Mouse (Mus musculus) gastrocnemius, adult 8-10 months (tissue): Measurements from ENCODE around the gene Pold1. TPM values are rescaled to one million over a fixed set of nuclear protein-coding genes. Genes with fewer than 3 reads are reported as not detected.

Experiments used
- DNase-seq, 2 experiments: peaks; one replicate each; pipeline ENCODE4 v3.0.0; 2022; ENCODE audit warnings: low spot score in 2 of 2
- total RNA-seq, 4 experiments: library from RNA; stranded (reverse); gene quantifications; 2 replicates each; pipeline ENCODE4 v1.2.4; 2022

Gene Pold1
- total RNA-seq: 1 to 10 TPM; 4.6 to 5.9 (median 5.4) TPM

DNA sequence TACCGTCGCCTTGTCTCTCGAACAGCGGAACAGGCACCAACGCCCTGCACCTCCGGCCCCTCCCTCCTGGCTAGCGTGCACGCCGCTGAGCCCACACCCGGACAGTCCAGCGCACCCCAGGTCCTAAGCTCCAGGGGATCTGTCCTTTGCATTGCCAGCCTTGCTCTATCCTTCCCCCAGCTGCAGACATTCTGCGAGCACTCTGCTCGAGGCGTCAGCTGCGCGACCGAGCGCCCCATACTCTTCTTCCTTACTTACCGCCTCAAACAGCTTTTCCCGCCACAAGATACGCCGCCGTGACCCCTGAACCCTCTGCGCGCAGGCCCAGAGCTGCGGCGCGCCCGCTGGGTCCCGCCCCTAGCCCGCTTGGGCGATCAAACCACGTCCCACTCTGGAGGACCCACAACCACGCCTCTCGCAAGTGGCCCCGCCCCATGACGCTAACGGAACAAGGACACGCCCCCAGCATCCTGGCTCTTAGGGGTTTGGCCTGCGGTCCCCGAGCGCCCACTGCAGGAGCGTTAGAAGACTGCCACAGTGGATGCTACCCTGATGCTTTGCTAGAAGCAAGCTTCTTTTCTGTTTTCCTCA is at the start of gene Pold1:
Gene Pold1 (minus strand): TSS at position 353 of the 591 bp plus-strand sequence.
- DNase-seq: peak; percentile 100

DNA sequence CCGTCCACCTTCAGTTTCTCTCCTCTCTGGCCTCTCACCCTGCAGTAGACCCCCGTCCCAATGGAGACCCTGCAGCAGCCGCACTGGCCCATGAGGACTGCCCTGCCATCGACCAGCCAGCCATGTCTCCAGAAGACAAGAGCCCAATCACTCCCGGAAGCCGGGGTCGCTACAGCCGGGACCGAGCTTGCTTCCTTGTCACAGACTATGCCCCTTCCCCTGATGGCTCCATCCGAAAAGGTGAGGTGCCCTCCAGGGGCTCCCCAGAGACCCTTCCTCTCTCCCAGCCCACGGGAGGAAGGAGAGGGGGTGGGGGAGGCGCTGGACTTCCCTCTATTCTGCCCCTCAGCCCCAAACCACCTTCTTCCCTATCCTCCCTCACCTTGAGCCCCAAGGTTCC is 49.7 kb upstream of the Pold1 start:
- no peak for DNase-seq

DNA sequence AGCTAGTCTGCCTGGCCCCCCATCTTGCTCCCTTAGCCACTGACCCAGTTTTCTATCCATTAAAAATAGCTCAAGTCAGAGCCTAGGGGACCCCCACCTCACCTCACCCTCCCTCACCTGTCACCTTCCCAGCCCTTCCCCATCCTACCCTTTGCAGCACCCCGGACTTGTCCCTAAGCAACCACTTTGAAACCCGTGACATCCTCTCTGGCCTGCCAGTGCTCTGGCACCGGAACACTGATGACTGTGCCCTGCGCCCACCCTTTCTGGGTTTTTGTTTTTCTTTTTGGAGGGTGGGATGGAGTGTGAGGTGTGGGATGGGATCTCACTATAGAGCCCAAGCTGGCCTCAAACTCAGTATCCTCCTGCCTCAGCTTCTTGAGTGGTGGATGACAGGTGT is 49.0 kb upstream of the Pold1 start:
- DNase-seq: no peak

DNA sequence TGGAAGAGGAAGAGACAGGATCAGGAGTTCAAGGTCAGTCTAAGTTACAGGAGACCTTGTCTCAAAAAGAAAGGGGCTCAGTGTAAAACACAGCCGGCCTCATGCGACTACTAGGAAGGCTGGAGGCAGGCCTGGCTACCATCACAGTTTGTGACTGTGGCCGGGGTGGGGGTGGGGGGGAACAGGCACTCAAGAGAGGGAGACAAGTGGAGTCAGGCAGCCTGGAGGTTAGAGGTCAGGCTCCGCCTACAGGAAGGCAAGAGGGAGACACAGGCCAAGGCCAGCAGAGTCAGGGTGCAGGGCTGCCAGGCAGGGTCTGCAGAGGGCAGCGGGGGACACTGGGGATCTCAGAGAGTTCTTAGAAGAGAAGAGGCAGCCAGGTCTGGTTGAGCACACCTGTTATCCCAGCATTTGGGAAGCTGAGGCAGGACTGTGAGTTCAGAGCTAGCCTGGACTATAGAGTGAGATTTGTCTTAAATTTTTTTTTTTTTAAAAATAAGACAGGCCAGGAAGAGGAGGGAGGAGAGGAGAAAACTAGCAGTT is 48.4 kb upstream of the Pold1 start:
- DNase-seq: no peak

DNA sequence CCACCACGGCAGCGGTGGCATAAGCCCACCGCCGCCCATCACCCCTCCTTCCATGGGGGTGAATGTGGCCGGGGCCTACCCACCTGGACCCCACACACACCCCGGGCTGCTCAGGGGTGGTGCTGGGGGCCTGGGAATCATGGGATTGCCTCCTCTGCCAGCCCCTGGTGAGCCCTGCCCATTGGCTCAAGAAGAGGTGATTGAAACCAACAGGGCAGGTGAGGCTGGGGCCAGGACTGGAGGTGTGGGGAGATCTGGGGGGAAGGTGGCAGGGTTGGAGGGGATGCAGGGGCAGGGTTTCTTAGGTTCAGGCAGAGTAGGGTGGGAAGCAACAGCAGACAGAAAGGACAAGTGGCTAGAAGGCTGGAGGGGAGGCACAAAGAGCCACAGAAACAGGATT is 47.4 kb upstream of the Pold1 start:
- no peak for DNase-seq

DNA sequence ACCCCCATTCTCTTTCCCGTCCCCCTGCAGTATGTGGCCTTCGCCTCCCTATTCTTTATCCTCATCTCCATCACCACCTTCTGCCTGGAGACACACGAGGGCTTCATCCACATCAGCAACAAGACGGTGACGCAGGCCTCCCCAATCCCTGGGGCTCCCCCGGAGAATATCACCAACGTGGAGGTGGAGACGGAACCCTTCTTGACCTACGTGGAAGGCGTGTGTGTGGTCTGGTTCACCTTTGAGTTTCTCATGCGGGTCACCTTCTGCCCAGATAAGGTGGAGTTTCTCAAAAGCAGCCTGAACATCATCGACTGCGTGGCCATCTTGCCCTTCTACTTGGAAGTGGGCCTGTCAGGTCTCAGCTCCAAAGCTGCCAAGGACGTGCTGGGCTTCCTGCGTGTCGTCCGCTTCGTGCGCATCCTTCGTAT is 46.5 kb upstream of the Pold1 start:
- DNase-seq: no peak

DNA sequence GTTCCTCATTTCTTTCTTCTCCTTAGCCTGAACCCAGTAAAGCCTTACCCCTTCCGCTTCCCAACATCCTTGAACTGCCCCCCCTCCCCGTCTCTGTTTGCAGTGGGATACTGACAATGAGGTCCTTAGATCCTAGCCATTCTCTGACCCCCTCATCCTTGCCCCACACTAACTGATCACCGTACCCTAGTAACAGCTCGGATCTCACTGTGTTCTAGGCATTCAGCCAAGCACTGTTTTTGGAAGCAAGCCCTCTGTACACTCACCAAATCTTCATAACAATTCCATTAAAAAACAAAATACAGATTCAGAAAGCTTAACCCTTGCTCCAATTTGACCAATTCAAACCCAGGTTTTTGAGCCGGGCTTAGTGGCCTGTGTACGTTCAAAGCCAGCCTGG is 45.6 kb upstream of the Pold1 start:
- no peak for DNase-seq

DNA sequence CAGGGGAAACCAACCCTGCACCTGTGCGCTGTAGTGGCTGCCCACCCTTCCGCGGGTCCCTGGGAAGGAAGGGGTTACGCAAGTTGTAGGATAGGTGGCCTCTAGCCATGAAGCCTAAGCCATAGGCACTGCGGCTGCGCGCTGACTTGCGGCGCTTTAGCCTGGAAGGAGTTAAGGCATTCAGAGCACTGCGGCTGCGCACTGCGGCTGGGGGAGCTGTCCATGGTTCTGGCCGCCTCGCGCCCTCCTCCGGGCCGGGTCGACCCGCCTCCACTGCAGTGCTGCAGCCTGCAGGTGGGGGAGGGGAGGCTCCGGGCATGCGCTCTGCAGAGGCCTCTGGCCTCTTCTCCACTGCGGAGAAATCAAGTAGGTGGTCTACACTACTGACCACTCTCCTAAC is 45.1 kb upstream of the Pold1 start:
- DNase-seq: peak; percentile 54 to 63

DNA sequence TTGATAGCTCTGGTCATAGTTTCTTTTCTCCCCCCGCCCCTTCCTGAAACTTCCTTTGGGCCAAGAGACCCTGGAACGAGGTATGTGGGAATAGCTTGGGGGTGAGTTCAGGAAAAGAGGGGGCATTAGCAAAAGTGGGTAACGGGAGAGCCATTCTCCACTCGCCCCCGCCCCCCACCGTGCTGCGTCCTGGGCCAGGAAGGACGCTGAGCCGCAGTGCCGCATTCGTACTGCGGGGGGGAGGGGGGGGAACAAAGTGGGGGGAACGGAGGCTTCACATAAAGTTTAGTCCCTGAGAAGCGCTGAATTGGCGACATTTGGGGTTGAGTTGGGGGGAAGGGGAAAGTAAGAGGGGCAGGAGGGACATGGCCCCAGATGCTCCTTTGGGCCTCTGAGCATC is 44.4 kb upstream of the Pold1 start:
- no peak for DNase-seq

DNA sequence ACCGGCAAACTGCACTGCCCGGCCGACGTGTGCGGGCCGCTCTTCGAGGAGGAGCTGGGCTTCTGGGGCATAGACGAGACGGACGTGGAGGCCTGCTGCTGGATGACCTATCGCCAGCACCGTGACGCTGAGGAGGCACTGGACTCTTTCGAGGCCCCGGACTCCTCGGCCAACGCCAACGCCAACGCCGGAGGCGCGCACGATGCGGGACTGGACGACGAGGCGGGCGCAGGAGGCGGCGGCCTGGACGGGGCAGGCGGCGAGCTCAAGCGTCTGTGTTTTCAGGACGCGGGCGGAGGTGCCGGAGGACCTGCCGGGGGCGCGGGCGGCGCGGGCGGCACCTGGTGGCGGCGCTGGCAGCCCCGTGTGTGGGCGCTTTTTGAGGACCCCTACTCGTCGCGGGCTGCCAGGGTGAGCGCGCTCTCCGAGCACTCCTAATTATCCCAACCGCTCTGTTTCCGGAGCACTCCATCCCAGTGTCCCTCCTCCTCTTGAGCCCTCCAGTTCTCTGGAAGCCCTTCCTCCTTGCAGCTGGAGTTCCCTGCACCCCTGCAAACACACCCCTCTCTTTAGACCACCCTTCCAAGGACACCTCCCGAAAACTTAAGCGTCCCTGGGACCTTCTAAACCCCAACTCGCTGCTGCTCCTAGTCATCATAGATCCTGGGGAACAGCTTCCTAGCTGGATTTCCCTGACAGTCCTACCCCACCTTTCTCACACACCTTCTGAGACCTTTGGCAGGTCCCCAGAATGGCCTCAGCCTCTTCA is 42.9 kb upstream of the Pold1 start:
- peak in 1 of 2 experiments; percentile 18 for DNase-seq

DNA sequence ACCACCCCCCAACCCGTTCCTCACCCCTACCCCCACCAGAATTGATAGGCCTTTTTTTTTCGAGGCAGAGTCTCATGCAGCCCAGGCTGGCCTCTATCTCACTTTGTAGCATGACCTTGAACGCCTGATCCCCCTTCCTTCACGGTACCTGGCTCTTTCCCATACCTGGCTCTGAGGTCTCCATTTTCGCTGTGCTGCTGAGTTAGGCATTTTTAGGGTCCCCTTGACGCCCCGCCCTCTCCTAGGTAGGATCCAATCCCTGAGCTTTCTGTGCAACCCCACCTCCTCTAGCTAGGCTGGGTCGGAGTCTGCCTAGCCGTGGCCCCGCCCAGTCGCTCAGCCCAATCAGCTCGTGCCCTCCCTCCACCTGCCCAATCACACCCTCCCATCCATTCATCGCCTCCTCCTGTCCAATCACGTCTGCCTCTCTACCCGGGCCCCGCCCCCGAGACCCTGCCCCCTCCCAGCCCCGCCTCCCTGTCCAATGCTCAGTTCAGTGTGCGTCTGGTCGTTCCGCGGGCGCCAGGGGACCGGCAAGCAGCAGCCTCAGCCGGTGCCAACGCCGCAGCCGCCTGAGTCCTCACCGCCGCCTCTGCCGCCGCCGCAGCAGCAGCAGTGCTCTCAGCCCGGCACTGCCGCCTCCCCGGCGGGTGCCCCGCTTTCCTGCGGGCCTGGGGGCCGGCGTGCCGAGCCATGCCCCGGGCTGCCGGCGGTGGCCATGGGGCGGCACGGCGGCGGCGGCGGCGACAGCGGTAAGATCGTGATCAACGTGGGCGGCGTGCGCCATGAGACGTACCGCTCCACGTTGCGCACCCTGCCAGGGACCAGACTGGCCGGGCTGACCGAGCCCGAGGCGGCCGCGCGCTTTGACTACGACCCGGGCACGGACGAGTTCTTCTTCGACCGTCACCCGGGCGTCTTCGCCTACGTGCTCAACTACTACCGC is 42.0 kb upstream of the Pold1 start, which contains the start of gene Kcnc3:
Gene Kcnc3 (plus strand): TSS at position 263 of the 946 bp plus-strand sequence.
- DNase-seq: peak; percentile 77 to 89

DNA sequence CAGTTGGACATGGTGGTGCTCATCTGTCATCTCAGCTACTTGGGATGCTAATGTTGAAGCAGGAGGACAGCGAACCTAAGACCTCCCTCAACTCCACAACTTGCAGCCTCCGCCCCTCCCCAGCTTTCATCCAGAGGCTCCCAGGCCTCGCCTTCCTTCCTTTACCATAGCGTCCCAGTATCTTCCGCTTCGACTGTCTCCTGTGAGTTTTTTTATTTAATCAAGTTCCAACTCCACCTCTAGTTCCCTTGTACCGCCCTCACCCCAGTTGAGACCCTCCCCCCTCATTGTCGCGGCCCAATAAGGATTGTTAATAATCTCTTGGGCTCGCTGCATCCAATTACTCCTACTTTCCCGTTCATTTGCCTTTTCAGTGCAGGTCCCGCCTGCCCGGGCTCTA is 41.3 kb upstream of the Pold1 start:
- no peak for DNase-seq

DNA sequence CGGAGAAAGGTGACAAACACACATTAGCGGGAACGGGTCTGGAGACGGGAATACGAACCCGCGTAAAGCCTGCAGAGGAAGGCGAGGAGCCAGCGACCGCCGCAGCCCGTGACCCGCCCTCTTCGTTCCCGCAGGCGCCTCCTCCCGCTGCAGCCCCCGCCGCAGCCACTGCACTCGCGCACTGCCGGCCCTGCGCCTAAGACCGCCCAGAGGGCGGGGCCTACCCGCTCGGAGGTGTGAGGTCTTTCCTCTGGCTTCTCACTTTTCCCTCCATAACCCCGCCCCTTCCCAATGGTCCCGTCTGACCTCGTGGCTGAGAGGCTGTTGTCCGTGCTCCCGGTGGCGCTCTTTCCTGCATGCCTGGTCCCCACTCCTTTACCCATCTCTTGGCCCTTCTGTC is 40.5 kb upstream of the Pold1 start:
- peak; percentile 70 to 86 for DNase-seq

DNA sequence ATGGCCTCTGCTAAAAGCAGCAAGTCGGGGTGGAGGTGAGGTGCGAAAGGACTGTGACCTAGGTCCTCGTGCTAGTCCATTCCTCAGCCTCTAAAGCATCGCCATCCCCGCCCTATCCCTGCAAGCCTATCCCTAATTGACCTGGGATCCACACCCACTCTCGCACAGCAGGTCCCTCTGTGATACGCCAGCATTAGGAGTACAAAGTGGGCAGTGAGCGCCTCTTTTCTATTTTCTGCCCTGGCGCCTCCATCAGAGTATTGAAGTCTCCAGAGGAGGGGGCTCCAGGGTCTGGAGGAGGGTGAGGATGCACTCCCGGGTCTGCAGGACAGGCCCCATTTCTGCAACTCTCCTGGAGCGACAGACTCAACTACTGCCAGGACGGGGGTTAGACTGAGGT is 39.7 kb upstream of the Pold1 start:
- no peak for DNase-seq

DNA sequence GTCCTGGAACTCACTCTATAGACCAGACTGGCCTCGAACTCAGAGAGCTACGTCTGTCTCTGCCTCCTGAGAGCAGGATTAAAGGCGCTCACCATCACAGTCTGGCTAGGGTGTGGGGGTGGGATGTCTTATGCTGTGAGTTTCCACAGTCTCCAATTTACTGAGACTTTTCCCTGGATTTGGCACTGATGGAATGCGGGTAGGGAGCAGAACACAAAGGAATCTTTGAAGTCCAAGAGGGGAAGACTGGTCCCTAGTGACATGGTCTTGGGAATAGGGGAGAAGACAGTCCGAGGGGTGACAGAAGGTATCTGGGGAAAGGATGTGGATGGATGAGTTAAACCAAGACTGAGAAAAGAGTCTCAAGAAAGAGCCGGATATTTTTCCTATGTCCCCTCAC is 39.0 kb upstream of the Pold1 start:
- no peak for DNase-seq

DNA sequence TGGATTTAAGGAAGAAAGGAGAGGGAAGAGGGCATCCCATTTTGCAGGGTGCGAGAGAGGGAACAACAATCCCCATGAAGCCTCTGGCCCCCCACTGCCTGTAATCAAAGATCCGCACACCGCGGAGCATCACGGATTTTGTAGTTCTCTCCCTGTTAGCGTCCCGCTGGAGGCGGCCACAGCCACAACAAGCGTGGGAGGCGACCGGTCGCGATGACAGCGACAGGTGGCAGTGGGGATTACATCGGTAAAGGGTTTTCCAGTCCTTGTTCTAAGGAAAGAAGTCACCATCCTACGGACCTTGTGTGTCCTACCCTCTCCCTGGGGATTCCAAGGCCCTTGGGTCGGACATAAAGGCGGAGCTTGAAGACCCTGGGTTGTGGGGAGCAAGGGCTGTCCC is 38.3 kb upstream of the Pold1 start:
- peak in 1 of 2 experiments; percentile 25 for DNase-seq

DNA sequence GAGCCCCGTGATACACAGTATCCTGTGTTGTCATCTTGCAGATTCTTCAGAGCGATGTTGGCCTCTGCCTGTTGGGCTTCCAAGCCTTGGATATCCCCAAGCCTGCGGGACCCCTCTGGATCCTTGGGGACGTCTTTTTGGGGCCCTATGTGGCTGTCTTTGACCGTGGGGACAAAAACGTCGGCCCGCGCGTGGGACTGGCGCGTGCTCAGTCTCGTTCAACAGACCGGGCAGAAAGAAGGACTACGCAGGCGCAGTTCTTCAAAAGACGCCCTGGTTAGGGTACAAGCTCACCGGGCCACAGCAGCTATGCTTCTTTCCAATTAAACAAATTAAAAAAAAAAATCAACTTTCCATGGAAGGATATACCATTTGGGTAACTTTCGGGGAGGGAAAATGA is 37.9 kb upstream of the Pold1 start:
- DNase-seq: no peak

DNA sequence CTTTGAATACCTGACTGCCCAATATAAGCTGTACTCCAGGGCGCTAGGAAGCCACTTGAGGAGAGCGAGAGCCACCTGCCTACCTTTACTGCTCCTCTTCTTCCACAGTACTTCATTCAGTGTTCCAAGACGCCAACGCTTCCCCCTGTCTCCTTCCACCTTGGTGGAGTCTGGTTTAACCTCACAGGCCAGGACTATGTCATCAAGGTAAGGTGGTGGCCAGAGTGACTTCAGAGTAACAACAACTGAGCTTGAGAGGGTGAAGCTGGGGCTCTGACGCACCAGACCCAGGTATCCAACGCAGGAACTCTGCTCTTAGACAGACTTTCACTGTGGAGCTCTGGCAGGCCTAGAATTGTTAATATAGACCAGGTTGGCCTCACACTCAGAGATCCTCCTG is 37.0 kb upstream of the Pold1 start:
- no peak for DNase-seq

DNA sequence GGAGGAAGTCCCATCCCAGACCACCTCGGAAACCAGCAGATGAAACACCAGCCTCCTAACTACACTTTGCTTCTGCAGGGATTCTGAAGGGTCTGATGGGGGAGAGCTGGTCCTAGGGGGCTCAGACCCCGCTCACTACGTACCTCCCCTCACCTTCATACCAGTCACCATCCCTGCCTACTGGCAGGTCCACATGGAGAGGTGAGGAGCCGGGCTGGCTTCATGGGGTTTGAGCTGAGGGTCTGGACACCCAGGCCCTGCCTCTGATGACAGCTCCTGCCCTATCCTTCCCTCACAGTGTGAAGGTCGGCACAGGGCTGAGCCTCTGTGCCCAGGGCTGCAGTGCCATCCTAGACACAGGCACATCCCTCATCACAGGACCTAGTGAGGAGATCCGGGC is 36.3 kb upstream of the Pold1 start:
- no peak for DNase-seq

DNA sequence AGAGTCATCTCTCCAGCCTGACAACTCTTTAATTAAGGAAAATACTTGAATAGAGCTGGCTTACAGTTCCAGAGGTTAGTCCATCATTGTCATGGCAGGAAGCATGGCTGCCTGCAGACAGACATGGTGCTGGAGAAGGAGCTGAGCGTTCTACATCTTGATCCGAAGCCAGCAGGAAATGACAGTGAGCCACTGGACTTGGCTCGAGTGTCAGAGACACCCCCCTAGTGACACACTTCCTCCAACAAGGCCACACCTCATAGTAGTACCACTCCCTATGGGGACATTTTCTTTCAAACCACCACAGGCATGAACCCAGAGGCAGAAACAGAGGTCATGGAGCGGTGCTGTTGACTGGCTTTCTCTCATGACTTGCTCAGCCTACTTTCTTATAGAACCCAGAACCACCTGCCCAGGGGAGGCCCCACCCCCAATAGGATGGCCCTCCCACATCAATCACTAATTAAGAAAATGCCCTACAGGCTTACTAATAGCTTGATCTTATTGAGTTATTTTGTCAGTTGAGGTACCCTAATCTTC is 35.7 kb upstream of the Pold1 start:
- no peak for DNase-seq

DNA sequence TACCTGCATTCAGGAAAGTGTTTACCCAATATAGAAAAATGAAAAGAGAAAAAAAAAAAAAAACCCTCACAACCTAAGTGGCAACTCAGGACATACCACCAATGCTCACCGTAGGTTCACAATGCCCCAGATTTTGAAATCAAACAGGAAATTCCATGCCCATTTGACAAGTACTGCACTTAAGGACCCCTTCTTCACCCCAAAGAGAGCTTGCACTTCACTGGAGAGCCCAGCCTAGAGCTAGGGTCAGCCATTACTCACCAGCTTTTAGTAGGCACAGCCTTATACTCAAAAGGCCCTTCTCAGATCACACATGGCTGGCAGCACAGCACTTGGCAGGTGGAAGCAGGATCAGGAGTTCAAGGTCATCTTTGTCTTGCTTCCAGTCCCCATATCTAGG is 34.5 kb upstream of the Pold1 start:
- no peak for DNase-seq
